Mouse (Mus musculus) naive thymus-derived CD4-positive, alpha-beta T cell, adult 2 months (primary cell): ENCODE measurements around the gene Derl2.

Experiments used
- DNase-seq: peaks from one replicate; pipeline ENCODE4 v3.0.0-alpha.2; 2011; ENCODE audit warnings: low read depth

Gene Derl2

GRCm38 (mm10) chr11:71019201-71020068, at the start of gene Derl2, which contains the start of gene Mis12:
Derl2 (minus strand) TSS chr11:71019841.
Mis12 (plus strand) TSS chr11:71019611.
- DNase-seq, result peak; percentile 99

DNA sequence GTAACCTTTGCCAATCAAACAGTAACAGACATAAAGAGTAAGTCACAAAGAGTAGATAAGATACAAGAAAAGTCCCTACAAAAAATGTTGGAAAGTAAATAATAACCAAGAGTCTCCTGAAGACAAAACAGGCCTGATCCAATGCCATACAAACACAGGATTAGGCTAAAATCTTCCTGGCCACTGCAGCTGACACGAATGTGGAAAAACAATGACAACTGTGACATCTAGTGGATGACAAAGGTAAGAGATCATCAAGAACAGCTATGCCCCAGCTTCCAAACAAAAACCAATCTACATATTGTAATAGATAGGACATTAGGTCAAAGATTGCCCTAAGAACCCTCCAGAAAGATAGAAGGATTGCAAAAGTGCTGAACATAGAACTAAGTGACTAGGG, 32.9 kb upstream of the Derl2 start:
- DNase-seq, result peak; percentile 37

- DNase-seq, result no peak
These were observed 20.1 kb upstream of the Derl2 start for GRCm38 (mm10) chr11:71039526-71040298.

DNA sequence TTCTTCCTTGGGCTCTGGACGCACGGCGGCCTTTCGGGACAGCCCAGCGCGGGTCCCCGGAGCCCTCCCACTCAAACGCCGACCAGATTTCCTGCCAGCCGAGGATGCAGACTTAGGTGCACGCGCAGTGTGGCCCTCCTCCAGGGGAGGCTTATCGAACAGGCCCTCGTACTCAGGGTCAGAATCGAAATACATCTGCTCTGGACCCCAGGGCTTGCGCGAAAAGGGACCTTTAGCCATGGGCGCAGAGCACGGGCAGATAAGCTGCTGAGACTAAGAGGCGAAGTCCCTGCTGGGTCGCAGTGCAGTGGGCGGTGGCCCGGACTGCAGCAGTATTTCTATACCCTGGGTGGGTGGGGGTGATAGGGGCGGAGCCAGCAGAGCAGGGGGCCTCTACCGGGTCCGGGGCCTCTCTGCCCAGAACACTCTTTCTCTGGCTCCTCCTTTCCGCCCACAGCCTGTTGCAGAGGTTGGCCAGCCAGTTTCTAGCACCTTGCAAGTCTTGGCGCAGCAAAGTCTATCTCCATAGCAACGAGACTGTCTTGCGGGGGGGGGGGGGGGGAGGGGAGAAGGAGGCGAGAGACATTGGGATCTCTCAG, 13.6 kb upstream of the Derl2 start, which contains the start of gene 6330403K07Rik:
TSS of gene 6330403K07Rik (minus strand) at position 351 of the 599 bp plus-strand sequence.
- DNase-seq, result no peak

- DNase-seq, result no peak
These were observed 13.0 kb upstream of the Derl2 start for GRCm38 (mm10) chr11:71032491-71033162.

DNA sequence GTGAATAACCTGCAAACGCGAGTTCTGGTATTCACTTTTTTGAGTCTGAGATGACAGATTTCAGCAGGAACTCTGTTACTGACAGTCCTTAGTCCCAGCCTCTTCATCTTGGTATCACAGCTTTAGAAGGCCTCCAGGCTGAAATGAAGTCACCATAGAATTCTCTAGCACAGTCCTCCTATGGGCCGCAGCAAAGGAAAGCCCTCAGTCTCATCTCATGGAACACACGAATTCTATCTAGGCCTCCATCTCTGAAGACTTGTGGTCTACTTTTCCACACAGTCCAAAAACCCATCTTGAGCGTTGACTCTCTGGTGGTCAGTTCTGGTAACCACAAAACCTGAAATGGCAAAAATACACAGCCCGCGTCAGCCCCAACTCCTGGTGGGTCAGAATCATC, 12.4 kb upstream of the Derl2 start:
- DNase-seq, result no peak

DNA sequence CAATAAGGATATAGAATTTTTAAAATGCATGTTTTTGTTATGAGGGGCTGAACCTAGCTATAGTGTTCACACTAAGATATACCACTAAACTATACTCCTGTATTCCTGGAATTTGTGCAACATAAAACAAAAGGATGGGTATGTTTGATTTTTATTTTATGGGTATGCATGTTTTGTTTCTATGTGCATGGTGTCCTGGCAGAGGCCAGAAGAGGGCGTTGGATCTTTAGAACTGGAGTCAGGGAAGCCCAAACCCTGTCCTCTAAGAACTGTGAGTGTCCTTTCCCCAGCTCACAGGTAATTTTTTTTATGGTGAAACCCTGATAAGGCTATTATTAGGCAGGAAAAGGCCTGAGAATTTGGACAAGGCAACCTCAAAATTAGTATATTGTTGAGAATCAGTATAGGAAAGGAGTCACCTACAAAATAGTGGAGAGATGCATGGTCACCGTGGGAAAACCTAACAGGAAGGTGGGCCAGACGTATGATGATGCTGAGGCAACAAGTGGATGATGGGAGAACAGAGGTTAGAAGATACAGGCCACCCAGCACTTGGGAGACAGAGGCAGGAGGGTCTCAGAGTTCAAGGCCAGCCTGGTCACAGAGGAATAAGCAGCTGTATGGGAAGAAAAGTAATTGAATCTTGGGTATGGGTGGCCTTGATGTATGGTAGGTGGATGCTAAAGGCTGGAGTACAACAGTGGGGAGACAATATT, 9.9 kb upstream of the Derl2 start:
- DNase-seq, result no peak

GRCm38 (mm10) chr11:71028280-71028679, 8.6 kb upstream of the Derl2 start:
- DNase-seq, result no peak

- DNase-seq, result no peak
These were observed 1.0 kb downstream of the Derl2 start for GRCm38 (mm10) chr11:71018416-71019200.

- no peak for DNase-seq
These were observed 2.6 kb downstream of the Derl2 start for GRCm38 (mm10) chr11:71017051-71017450.

- no peak for DNase-seq
These were observed 6.9 kb downstream of the Derl2 start for GRCm38 (mm10) chr11:71012743-71013142.

DNA sequence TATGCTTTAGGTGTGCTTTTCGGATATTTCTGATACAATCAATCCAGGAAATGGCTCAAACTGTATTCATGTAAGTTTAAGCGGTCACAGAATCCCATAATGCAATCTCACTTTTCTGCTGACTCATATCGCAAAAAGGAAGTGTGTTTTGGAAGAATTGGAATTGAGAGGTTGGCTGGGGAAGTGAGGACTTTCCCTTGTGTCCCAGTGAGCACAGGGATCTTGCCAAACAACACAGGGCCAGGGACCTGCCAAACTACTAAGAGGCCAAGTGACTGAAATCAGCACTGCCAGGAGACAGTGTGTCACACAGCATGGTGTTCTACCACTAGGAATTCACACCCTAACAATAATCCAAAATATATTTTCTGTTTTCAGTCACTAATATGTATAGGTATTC, 11.3 kb downstream of the Derl2 start:
- DNase-seq, result no peak

DNA sequence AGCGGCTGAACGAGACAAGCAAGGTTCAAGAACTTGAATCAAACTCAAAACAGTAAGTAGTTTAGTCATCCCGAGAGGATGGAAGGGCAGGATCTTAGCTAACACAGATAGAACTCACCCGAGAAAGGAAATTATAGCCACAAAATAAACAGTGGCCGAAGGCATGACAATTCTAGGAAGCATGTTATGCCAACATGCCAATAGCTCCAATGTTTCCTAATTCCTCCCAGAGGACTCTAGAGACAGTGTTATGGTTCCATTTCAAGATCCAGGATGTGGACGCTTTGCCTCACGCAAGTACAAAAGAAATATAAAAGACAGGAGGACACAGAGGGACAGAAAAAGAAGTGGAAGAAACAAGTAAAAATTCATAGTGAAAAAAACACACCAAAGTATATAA, 11.8 kb downstream of the Derl2 start:
- DNase-seq, result no peak

GRCm38 (mm10) chr11:71007026-71007425, 12.6 kb downstream of the Derl2 start:
- DNase-seq, result no peak

DNA sequence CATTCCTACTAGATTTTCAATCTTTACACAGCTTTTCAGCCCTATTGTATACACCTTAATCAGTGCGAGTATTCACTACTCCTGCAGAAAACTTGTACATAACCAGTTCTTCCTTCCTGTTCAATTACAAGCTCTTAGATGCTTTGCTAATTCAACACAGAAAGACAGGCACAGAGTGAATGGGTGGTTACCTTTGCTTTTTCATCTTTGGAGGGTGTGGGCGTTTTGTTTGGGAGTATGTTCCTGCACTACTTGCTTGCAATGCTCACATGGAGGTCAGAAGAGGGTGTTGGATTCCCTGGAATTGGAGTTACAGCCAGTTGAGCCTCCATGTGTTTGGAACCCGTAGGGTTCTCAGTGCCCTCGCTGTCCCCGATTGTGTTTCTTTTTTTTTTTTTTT, 14.6 kb downstream of the Derl2 start:
- DNase-seq, result peak; percentile 48

DNA sequence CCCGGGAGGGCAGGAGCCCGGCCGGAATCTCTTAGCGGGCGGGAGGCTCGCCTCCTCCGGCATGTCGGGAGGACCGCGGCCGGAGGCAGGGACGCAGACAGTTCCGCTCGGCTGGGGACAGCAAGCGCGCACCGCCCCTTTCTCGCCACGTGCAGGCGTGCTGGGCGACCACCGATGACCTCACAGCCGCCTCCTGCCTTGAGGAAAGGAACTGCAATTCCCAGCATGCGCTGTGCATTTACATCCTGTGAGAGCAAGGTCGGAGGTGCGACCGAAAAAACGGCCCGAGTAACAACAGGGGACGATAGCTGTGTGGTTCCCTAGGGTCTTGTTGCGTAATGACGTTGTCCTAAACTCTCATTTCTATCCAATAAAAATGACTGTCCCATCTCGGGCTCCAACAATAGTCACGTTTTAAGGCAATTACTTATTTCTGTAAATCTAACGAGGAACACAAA, 15.3 kb downstream of the Derl2 start, which contains the start of gene Dhx33:
TSS of gene Dhx33 (minus strand) at position 122 of the 458 bp plus-strand sequence.
- DNase-seq, result peak; percentile 99

GRCm38 (mm10) chr11:71003611-71004315, 15.9 kb downstream of the Derl2 start:
- DNase-seq, result no peak

- DNase-seq, result no peak
These were observed 18.5 kb downstream of the Derl2 start for GRCm38 (mm10) chr11:71001167-71001566.

DNA sequence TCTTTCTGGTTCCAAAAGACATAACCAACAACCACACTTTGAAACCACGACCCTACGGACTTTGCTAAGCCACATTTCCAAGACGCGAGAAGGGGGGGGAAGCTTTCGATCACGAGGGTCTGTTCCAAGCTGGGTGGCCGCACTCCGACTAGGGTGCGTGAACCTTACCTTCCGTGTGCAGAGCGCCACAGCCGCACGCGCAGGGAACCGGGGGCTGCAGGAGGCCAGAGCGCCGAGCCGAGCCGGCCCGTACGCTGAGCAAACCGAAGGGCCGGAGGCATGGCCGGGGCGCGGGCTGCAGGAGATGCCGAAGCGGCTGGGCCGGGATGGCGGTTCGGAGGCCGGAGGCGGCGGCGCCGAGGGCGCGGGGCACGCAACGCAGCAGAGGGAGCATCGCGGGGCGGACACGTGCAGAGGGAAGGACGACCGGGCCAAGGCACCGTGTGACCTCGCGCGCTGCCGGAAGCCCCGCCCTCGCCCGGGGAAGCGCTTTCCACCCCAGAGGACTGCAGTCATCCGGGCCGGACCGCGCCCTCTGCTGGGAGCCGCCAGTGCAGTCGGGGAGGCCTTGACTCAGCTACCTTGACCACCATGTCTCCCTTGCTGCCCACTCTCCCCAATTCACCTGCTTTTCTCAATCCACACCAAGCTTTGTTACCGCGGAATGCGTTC, 36.9 kb downstream of the Derl2 start, which contains the start of gene C1qbp:
TSS of gene C1qbp (minus strand) at position 470 of the 672 bp plus-strand sequence.
- DNase-seq, result peak; percentile 91
